Mouse (Mus musculus): ENCODE data around the gene Ston1.

Ston1 gene

DNA sequence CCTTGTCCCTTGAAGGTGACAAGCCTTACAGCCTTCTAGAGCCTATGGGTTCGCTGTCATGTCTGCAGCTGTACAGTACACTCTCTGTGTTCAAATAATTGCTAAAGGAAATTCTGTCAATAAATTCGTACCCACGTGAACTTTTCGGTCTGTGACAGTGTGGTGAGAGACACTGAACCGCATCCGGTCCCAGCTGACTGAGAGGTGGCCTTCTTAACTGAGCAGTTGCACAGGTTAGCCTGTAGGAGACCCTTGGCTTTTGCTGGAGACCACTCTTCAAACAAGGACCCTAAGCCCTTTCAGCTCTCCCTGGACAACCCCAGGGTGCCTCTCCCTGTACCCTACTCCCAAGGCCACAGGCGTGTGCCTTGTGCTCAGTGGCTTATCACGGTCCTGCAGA lies 9.3 kb upstream of the Ston1 start:
- DNase-seq = no peak

DNA sequence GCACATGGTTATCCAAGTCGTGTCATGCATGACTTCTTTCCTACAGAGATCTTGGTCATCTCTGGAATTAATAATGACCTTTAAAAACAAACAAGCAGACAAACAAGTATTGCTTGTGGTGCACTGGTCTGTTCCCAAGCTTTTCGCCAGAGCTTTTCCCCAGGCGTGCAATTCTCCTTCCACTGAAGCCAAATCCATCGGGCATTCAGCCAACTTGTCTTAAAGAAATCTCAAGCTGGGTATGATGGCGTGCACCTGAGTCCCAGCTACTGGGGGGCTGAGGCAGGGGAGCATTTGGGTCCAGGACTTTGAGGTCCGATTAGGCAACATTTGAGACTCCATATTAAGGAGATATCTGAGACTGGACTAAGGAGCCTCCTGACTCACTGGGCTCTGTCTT lies 7.2 kb upstream of the Ston1 start:
- no peak for DNase-seq

DNA sequence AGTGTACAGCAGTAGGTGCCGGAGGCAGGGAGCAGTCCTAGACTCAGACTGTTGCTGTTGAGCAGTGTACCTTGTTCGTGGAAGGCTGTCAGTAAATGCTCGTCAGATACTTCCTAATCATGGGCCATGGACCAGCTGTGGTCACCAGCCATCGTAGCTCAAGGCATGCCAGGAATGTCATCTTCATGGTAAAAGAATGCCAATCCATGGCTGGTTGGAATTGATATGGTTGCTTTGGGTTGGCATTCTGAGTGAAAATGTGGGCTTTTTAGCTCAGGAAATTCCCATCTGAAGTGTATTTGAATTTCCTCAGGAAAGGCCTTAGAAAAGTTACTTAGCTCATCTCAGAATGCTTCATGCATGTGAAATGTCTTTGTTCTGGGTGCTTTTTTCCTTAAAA lies 2.4 kb upstream of the Ston1 start:
- no peak for DNase-seq

DNA sequence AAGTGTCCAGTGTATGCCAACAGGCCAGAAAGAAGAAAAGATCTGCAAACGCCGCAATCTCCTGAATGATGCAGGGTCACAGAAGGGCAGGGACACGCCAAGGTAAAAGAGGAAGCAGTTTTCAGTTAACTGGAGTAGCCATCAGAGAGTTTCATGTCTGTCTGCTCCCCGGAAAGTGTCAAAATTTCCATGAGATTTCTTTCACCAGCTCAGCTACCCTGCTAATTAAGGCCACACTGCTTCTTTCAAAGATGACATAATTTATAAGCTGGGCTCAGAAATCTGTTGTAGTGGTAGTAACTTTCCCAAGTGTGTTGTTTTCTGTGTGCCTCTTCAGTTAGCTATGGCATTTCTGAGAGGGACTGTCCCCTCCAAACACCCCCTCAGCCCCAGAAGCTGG lies 1.4 kb upstream of the Ston1 start:
- no peak for DNase-seq

DNA sequence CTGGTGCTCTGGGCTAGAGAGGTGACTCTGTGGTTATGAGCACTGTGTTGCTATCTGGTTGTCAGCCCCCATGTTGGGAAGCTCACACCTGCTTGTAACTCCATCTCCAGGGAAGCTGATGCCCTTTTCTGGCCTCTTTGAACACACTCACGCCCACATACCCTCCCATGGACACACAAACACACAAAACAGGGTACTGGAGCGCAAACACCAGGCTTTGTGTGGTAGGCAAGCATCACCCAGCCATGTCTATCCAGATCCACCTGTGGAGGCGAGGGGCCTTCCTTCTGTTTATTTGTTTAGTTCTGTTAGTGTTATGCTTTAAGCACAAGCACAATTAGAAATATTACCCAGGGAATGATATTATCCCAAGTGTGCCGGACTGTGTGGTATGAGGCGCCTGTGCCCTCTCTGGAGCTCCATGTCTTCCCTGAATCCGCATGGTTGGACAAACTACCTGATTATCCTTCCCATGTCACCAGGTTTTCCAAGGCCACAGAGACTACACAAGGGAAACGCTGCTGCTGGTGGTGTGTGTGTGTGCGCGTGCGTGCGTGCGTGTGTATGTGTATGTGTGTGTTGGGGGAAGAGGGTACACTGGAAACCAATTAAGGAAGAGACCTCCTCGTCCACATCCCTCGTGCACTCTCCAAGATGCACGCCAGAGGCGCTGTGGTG lies 801 bp upstream of the Ston1 start:
- peak; percentile 75 for DNase-seq

DNA sequence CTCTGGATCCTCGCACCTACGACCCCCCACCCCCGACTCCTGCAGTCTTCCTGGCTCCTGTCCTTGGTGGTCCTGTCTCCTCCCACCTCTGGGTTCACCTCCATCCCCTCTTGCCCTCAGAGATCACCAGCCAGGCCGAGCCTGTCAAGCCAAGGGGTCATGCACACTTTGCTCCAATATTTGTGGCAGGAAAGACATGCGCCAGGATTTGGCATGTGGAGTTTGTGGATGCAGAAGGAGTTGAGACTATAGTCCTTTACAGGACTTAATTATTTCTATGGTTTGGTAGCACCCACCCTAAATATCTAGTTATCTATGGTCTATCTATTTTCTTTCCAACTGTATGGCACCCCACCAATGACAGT lies 554 bp downstream of the Ston1 start:
- no peak for DNase-seq

DNA sequence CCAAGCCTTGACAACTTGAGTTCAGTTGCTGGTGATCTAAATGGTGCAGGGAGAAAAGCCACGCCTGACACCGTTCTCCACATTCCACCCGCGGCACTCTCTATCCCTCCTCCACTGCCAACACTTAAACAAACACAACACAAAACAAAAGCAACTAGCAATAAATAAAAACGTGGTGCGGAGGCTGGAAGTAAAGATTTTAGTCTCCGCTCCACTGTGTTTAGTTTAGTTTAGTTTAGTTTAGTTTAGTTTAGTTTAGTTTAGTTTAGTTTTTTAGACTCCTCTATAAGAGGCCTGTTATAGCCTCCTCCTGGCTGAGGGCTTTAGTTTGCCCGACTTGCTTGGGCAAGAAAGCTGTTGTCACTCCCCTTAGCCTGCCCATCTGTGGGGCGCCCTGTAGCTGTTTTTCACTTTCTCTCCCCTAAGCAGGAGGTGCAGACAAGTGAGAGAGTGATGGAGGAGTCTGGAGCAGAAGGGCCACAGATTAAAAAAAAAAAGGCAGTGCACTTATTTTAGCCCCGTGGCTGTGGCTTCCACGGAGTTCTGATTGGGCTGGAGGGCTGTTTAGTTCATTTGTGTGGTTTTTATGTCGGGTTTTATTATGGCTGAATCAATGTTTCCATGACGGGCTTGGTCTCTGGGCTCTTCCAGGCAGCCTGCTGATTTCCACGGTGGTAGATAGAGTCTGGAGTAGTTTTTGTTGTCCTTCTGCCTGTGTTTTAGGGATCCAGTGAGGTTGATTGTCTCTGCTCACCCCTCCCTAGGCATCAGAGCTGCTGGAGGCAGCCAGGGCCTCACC lies 1.3 kb downstream of the Ston1 start:
- DNase-seq = no peak

DNA sequence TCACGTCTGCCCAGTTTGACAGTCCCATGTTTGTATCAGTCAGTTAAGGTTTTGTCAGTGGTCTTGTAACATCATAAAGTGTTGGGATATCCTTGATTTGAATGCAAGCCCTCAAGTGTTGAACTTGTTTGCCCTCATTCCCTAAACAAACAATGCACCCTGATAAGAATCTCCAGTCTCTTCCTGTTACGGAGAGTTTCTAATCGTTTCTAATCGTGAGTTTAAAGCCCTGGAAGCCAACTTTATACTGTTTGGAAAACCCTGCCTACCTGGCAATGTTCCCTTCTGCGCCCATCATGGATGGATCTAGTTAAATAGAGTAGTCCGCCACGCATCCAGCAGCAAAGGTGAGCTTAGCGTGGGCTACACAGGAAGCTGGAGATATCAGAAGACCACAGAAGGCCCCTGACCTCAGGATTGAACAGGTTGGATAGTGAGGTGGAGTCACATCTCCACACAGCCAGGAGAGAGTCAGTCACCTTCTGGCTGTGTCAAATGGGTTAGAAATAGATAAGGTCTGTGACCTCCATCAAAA lies 3.1 kb downstream of the Ston1 start:
- DNase-seq = no peak

DNA sequence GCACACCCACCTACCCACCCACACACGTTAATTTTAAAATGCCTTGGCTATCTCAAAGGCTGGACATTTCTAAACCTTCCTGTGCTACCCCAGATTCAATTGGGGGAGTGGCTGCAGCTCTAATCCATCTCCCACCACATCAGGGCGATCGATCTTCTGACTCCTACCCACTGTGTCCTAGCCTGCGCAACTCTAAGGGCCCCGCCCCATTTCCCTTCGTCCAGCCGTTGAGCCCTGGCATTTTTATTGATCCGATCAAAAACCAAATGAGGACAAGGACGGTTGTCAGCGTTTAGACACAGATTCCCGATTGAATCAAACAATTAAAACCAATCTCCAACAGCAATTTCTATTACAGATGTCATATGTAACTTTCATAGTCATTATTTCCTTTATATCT lies 6.5 kb downstream of the Ston1 start:
- no peak for DNase-seq

DNA sequence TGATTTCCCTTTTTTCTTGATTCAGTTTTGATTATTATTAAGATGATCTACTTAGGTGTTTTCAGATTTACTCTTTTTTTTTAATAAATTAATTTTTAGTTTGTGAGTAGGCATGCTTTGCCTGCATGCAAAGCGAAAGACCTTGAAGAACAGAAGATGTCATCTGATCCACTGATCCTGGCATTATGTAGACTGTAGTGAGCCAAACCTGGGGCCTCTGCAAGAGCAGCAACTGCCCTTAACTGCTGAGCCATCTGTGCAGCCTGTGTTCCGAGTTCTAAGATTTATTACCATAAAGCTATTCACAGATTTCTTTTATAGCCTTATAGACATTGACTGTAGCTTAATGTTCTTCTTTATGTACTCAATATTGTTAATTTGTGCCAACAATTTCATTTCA lies 8.6 kb downstream of the Ston1 start:
- no peak for DNase-seq

DNA sequence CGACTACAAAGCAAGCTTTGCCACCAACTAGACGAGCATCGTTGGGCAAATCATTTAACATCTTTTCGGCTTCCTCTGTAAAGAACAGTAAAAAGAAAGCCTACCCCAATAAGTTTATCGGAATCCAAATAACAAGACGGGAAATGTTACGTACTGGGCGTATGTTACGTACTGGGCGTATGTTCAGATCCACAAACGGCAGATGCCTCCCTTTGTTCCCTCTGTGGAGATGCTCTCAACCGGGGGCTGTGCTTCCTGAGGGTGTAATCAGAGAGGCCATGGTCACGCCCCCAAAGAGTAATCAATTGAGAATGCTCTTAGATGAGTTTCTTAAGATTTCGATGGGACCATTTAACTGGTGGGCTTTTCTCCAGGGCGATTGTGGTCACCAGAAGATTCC lies 11.9 kb downstream of the Ston1 start:
- DNase-seq = no peak

DNA sequence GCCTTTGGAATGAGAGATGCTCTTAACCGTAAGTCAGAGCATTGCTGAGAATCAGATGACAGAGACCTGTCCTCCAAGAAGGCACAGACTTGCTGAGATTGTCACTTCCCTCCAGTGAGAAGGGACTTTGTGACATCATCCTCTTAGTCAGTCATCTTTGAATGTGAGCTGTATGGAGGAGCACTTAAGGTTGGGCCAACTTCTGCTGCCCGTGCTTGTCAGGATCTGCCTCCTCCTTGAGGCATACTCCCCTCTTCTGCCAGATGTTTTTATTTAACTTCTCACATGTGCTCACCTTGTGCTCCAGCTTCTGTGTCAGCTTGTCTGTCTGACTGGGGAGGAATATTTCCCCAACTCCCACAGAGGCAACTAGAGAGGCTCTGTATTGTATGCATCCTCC lies 13.6 kb downstream of the Ston1 start:
- DNase-seq = no peak

DNA sequence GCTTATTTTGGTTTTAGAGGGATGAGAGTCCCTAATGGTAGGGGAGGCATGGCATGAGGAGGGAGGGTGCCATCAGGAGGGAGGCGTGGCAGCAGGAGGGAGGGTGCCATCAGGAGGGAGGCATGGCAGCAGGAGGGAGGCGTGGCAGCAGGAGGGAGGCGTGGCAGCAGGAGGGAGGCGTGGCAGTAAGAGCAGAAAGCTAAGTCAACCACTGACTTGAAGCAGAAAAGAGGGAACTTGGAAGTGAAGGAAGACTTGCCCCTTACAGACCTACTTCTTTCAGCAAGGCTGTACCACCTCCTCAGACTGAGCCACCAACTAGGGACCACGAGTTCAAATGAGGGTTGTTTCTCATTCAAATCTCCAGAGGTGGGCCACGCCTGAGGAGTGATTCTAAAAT lies 15.7 kb downstream of the Ston1 start:
- no peak for DNase-seq

DNA sequence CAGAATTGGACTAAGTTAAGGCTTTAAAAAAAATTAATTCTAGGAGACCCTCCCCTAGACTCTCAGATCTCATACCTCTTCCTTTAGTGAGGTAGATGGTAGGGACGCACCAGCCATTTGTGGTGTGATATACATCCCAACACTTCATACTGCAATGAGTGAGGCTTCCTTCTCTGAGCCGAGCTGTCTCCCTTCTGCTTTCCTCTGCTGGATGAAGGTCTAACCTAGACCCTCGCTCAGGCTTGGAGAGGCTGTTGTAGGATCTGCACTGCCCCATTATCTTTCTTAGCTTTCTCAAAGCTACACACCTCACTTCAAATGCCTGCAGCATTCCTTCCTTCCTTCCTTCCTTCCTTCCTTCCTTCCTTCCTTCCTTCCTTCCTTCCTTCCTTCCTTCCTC lies 16.2 kb downstream of the Ston1 start:
- DNase-seq = no peak

DNA sequence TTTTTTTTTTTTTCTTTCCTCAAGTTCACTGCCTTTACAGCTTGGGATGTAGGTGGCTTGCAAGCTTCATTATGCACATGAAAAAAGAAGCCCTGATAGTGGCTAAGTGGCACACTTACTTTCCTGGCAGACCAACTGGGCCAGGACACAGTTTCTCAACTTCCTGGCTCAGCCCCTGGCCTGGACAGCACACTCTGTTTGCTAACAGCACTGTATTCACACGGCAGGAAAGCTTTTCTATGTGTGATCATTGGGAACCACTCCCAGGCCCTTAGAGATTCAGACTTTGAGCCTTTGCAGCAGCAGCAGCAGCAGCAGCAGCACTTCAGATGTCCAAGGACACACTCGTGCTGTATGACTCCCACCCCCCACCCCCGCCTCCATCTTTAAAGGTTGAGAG lies 16.8 kb downstream of the Ston1 start:
- DNase-seq = no peak

DNA sequence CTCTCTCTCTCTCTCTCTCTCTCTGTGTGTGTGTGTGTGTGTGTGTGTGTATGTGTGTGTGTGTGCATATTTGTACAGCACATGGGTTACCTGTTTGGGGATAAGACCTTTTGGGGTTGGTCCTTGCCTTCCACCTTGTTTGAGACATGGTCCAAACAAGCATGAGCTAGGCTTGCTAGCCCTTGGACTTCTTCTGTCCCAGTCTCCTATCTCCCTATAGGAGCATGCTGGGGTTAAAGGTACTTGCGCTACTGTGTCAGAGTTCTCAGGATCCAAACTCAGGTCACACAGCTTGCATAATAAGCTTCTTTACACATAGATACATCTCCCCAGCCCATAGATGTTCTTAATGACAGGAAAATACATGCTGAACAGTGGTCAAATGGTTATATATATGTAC lies 17.2 kb downstream of the Ston1 start:
- DNase-seq = no peak

DNA sequence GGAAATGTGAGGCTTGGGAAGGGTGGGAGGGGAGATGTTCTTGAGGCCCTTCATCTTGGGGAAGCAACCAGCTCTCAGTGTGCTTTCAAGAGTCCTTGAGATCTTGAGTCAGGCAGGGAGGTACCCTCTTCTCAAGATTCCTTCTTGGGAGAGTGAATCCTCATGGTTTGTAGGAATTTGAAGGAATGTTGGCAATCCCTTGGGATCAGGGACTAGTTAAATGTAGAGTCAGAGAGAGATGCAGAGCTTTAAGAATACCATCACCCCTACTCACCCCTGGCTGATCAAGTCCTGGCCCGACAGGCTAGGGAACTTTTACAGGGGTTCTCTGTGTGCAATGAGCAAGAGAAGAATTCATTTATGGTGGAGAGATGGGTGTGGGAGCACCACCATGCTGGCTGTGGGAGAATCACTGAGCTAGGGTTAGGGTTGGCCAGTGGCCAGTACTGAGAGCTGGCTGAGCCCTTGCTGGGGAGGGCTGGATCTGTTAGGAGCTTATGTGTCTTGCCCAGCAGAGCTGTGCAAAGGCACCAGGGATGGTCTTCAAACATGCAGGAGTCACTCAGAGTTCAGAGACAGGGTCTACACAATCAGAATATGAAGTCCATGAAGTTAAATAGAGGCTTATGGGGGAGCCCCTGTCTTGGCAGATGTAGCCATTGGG lies 18.1 kb downstream of the Ston1 start:
- no peak for DNase-seq

DNA sequence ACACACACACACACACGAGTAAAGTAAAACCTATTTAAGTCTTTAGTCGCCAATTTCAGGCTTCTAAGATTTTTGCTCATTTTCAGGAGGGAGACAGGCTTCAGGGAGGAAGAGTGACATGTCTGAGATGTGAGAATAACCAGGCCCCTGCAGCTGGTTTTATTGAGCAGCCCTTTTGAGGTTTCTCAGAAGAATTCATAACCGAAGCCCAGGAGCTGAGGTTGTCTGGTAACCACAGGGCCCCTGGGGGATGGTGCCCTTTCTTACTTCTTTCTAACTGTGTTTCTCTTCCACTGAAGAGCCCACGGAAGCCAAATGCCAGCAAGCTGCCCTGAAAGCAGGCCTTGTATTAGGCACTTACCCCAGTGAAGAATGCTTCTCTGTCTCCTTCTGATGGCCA lies 23.5 kb downstream of the Ston1 start:
- DNase-seq = no peak

DNA sequence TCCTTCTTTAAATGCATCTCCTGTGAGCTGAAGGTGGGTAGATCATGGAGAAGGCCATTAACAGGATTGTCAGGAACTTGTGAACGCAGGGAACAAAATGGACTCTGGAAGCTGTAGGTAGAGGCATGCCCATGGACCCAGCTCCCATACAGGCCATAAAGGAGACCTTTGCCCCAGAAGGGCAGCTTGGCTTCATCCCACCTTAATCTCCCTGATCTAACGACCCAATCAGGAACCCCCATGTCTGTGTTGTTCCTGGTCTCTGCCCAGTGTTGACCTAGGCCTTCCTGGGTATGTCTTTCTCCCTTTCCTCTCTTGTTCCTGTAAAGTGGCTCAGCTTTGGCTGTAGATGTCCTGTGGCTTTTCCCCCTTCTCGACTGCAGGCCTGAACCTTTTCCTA lies 23.9 kb downstream of the Ston1 start:
- DNase-seq = no peak

DNA sequence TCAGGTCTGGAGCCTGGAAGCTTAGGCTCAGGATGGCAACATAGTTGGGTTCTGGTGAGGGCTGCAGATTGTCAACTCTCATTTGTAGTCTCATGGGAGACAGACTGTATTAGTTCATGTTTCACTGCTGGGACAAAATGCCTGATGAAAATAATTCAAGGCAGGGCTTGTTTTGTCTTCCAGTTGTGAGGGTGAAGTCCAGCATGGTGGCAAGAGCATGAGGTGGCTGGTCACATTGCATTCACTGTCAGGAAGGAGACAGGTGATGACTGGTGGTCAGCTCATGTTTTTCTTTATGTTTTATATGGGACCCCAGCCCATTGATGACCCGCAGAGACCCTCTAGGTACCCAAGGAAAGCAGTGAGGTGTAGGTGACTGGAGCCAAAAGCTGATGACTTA lies 25.2 kb downstream of the Ston1 start:
- DNase-seq = no peak

DNA sequence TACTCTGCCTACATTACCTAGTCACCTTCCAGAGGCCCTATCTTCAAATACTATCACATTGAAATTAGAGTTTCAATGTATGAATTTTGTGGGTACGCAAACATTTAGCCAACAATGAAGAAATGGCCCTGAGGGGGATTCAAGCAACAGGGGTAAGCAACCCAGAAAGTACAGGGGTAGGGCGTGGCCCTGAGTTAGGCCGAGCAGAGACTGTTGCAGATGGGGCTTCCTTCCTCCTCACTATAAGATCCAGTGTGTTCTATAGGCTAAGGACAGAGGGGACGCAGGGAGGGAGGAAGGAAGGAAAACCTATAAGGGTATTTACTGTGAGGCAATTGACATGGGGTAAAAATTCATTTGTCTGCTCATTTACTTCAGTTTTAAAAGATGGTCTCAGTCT lies 26.9 kb downstream of the Ston1 start:
- DNase-seq = no peak

DNA sequence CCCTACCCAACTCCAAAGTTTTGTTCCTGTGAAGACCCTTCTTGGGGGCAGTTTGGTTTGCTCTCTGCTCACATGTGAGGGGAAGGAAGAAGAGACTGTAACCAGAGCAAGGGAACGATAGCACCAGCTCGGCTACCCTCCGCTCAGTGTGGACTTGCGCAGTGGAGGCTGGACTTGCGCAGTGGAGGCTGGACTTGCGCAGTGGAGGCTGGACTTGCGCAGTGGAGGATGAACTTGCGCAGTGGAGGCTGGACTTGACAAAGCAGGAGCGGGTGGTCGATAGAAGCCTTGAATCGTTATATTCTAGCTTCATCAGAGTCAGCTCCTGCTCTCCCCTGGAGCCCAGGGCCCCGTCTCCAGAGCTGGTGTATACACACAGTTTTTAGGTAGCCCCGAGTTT lies 27.9 kb downstream of the Ston1 start:
- no peak for DNase-seq

DNA sequence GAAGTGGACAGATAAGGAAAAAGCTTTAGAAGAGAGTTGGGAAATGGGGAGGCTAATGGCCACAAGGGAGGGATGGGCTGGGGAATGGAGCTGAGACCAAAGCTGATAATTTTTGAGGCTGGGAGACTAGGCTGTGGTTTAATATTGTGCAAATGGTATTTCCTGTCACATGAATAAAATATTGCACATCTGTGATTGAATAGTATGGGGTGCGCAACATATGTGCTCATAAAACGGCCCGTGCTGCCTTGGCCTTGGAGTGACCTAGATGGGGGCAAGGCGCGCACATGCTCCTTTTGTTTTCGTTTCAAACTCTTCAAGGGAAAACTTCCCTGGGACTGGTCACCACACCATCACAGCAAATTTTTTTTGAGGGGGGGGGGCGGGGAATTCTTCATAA lies 28.4 kb downstream of the Ston1 start:
- no peak for DNase-seq

DNA sequence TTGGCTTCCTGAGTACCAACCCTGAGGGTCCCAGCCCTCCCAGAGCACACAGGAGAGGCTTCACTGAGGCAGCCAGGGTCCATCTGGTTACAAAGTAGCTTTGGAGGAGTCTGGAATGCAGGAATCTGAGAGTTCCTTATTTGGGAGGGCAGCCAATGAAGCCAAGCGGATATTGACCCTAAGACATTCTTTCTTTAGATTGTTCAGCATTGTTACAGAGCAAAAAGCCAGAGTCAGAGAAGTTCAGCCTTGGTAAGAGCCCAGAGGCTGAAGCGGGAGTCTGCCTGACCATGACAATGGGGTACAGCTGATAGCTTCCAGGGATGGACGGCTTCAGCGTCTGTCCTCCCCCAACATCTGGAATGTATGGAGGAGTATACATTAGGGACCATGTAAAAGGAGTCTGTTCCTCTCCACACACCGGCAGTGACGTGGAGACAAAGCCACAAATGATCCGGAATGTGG lies 28.9 kb downstream of the Ston1 start:
- no peak for DNase-seq
